Mouse (Mus musculus): ENCODE results near the gene Snx9. TPM values are rescaled to one million over a fixed set of nuclear protein-coding genes. Genes with fewer than 3 reads are reported as not detected.

The Snx9 gene
- polyA plus RNA-seq, 1 experiment from 2014 or later: 28.3 TPM

GRCm38 (mm10) chr17:5868319-5869031 lies 27.3 kb downstream of the Snx9 start:
- WGBS: 88% methylated on average over 7 of the region's 7 CpGs

GRCm38 (mm10) chr17:5869461-5869860 lies 28.3 kb downstream of the Snx9 start:
- H3K27me3 ChIP-seq: no peaks in the 10 kb centered on the region
- no peak overlapping the region for H3K27ac ChIP-seq
- H3K4me1 ChIP-seq: peaks cover 17% of the 10 kb centered on the region
- 86% methylated on average over 3 of the region's 3 CpGs for WGBS
- no peak overlapping the region for H3K4me2 ChIP-seq (replicated peaks)
- no peak overlapping the region for H3K9ac ChIP-seq
- H3K4me3 ChIP-seq: no peak overlapping the region
- no peak for ATAC-seq (ENCODE audit: low FRiP score, low read depth)
- no peaks in the 10 kb centered on the region for H3K9me3 ChIP-seq
- H3K36me3 ChIP-seq: no peaks in the 10 kb centered on the region

More at GRCm38 (mm10) chr17:5868319-5869031, 27.3 kb downstream of the Snx9 start:
- Histone ChIP-seq H3K27me3 (no peaks in the 10 kb centered on the region), H3K9ac (no peak overlapping the region), H3K27ac (no peak overlapping the region), H3K4me2 (replicated peaks) (no peak overlapping the region), H3K9me3 (no peaks in the 10 kb centered on the region), H3K4me1 (peaks cover 17% of the 10 kb centered on the region), H3K4me3 (no peak overlapping the region), H3K36me3 (no peaks in the 10 kb centered on the region)
- no peak for ATAC-seq (ENCODE audit: low FRiP score, low read depth)

GRCm38 (mm10) chr17:5870002-5870401 lies 28.9 kb downstream of the Snx9 start:
- no peak overlapping the region for H3K9ac ChIP-seq
- ATAC-seq (ENCODE audit: low FRiP score, low read depth): no peak
- H3K4me2 ChIP-seq (replicated peaks): no peak overlapping the region
- no peaks in the 10 kb centered on the region for H3K9me3 ChIP-seq
- peaks cover 23% of the 10 kb centered on the region for H3K4me1 ChIP-seq
- no peak overlapping the region for H3K27ac ChIP-seq
- no peaks in the 10 kb centered on the region for H3K36me3 ChIP-seq
- no peaks in the 10 kb centered on the region for H3K27me3 ChIP-seq
- H3K4me3 ChIP-seq: no peak overlapping the region
- WGBS: 74% methylated on average over 5 of the region's 5 CpGs

GRCm38 (mm10) chr17:5870696-5871095 lies 29.6 kb downstream of the Snx9 start:
- WGBS: 94% methylated on average over 11 of the region's 11 CpGs
- no peak for ATAC-seq (ENCODE audit: low FRiP score, low read depth)
- Histone ChIP-seq H3K36me3 (no peaks in the 10 kb centered on the region), H3K4me1 (peaks cover 26% of the 10 kb centered on the region), H3K27me3 (no peaks in the 10 kb centered on the region), H3K4me3 (no peak overlapping the region), H3K4me2 (replicated peaks) (no peak overlapping the region), H3K27ac (no peak overlapping the region), H3K9ac (no peak overlapping the region), H3K9me3 (no peaks in the 10 kb centered on the region)

GRCm38 (mm10) chr17:5872506-5872905 lies 31.4 kb downstream of the Snx9 start:
- WGBS: 57% methylated on average over 12 of the region's 12 CpGs
- Histone ChIP-seq H3K9me3 (no peaks in the 10 kb centered on the region), H3K9ac (0 out of 2 replicates have a peak overlapping the region, but pooled peaks have one; percentile 10), H3K27me3 (no peaks in the 10 kb centered on the region), H3K4me3 (no peak overlapping the region), H3K4me1 (peaks cover 30% of the 10 kb centered on the region), H3K4me2 (replicated peaks) (no peak overlapping the region), H3K27ac (no peak overlapping the region), H3K36me3 (no peaks in the 10 kb centered on the region)
- ATAC-seq (ENCODE audit: low FRiP score, low read depth): peak; percentile 66

- no peaks in the 10 kb centered on the region for H3K9me3 ChIP-seq
- H3K36me3 ChIP-seq: no peaks in the 10 kb centered on the region
- H3K27ac ChIP-seq: no peak overlapping the region
- no peak for ATAC-seq (ENCODE audit: low FRiP score, low read depth)
- H3K4me1 ChIP-seq: peaks cover 20% of the 10 kb centered on the region
- 83% methylated on average over 1 of the region's 1 CpGs for WGBS
- H3K9ac ChIP-seq: no peak overlapping the region
- no peak overlapping the region for H3K4me2 ChIP-seq (replicated peaks)
- no peak overlapping the region for H3K4me3 ChIP-seq
- no peaks in the 10 kb centered on the region for H3K27me3 ChIP-seq
These were observed 33.4 kb downstream of the Snx9 start for GRCm38 (mm10) chr17:5874565-5874964.

GRCm38 (mm10) chr17:5877611-5878157 lies 36.6 kb downstream of the Snx9 start:
- H3K27ac ChIP-seq: no peak overlapping the region
- no peak overlapping the region for H3K4me2 ChIP-seq (replicated peaks)
- H3K36me3 ChIP-seq: no peaks in the 10 kb centered on the region
- no peaks in the 10 kb centered on the region for H3K27me3 ChIP-seq
- no peak for ATAC-seq (ENCODE audit: low FRiP score, low read depth)
- no peaks in the 10 kb centered on the region for H3K9me3 ChIP-seq
- WGBS: 87% methylated on average over 10 of the region's 10 CpGs
- H3K4me3 ChIP-seq: no peak overlapping the region
- H3K9ac ChIP-seq: no peak overlapping the region
- H3K4me1 ChIP-seq: peaks cover 16% of the 10 kb centered on the region

- no peak for ATAC-seq (ENCODE audit: low FRiP score, low read depth)
- Histone ChIP-seq H3K9me3 (no peaks in the 10 kb centered on the region), H3K27ac (no peak overlapping the region), H3K27me3 (no peaks in the 10 kb centered on the region), H3K4me2 (replicated peaks) (no peak overlapping the region), H3K4me3 (no peak overlapping the region), H3K9ac (no peak overlapping the region), H3K4me1 (peaks cover 16% of the 10 kb centered on the region), H3K36me3 (no peaks in the 10 kb centered on the region)
- WGBS: 85% methylated on average over 4 of the region's 4 CpGs
These were observed 37.7 kb downstream of the Snx9 start for GRCm38 (mm10) chr17:5878878-5879277.

GRCm38 (mm10) chr17:5885474-5885873 lies 44.3 kb downstream of the Snx9 start:
- Histone ChIP-seq H3K9ac (no peak overlapping the region), H3K36me3 (peaks cover 6% of the 10 kb centered on the region), H3K9me3 (no peaks in the 10 kb centered on the region), H3K4me2 (replicated peaks) (no peak overlapping the region), H3K4me1 (peaks cover 20% of the 10 kb centered on the region; the same call in 1 of the 2 replicates), H3K27ac (peak overlapping the region; percentile 39; the same call in 1 of the 2 replicates), H3K4me3 (no peak overlapping the region), H3K27me3 (no peaks in the 10 kb centered on the region)
- no peak for ATAC-seq (ENCODE audit: low FRiP score, low read depth)
- 71% methylated on average over 8 of the region's 8 CpGs for WGBS

GRCm38 (mm10) chr17:5886181-5886810 lies 45.2 kb downstream of the Snx9 start:
- no peak overlapping the region for H3K4me3 ChIP-seq
- no peaks in the 10 kb centered on the region for H3K9me3 ChIP-seq
- no peak overlapping the region for H3K9ac ChIP-seq
- no peak for ATAC-seq (ENCODE audit: low FRiP score, low read depth)
- H3K4me1 ChIP-seq: peaks cover 20% of the 10 kb centered on the region; the same call in 1 of the 2 replicates
- H3K36me3 ChIP-seq: peaks cover 13% of the 10 kb centered on the region
- H3K4me2 ChIP-seq (replicated peaks): no peak overlapping the region
- 71% methylated on average over 6 of the region's 6 CpGs for WGBS
- H3K27ac ChIP-seq: peak overlapping the region; percentile 52; the same call in 1 of the 2 replicates
- no peaks in the 10 kb centered on the region for H3K27me3 ChIP-seq

- H3K9ac ChIP-seq: no peak overlapping the region
- no peak overlapping the region for H3K4me2 ChIP-seq (replicated peaks)
- no peaks in the 10 kb centered on the region for H3K9me3 ChIP-seq
- H3K4me3 ChIP-seq: no peak overlapping the region
- H3K4me1 ChIP-seq: peaks cover 20% of the 10 kb centered on the region; the same call in 1 of the 2 replicates
- H3K27me3 ChIP-seq: no peaks in the 10 kb centered on the region
- ATAC-seq (ENCODE audit: low FRiP score, low read depth): peak; percentile 51; the same call in 1 of the 2 replicates
- H3K27ac ChIP-seq: peak overlapping the region; percentile 28; the same call in 1 of the 2 replicates
- WGBS: 69% methylated on average over 20 of the region's 20 CpGs
- peaks cover 18% of the 10 kb centered on the region for H3K36me3 ChIP-seq
These were observed 46.0 kb downstream of the Snx9 start for GRCm38 (mm10) chr17:5886943-5887800.
